Mouse (Mus musculus) stomach, embryonic 14.5 days (tissue): ENCODE results near the gene Psg16. TPM values are rescaled to one million over a fixed set of nuclear protein-coding genes. Genes with fewer than 3 reads are reported as not detected.
"Not testable (repeated sequence)": the region's sequence is repeated elsewhere in the genome, so short reads cannot be mapped to it uniquely, and the experiment has no call there.

ENCODE experiments used
- ATAC-seq: fragments of 200-750 bp; cut with Nextera tagmentation; 2 replicates; pipeline ENCODE4 v1.8.0; 2017; ENCODE audit warnings: low read depth, moderate TSS enrichment; ENCODE audit not compliant: insufficient number of reproducible peaks, insufficient read depth, low FRiP score
- H3K27ac ChIP-seq: fragments of 300-500 bp; sonication (generic); 2 replicates; pipeline ENCODE4 v1.5.1; 2014; ENCODE audit warnings: mild to moderate bottlenecking, low read length, moderate library complexity, mixed read lengths
- H3K27me3 ChIP-seq: fragments of 300-500 bp; sonication (generic); 2 replicates; pipeline ENCODE4 v1.6.1; 2014; ENCODE audit warnings: low read length, control low read depth, mixed read lengths; ENCODE audit not compliant: control insufficient read depth, insufficient read depth
- H3K36me3 ChIP-seq: fragments of 300-500 bp; sonication (generic); 2 replicates; pipeline ENCODE4 v1.6.1; 2014; ENCODE audit warnings: mild to moderate bottlenecking, control low read depth, low read length, moderate library complexity, mixed read lengths; ENCODE audit not compliant: control insufficient read depth, insufficient read depth
- H3K4me1 ChIP-seq: fragments of 300-500 bp; sonication (generic); 2 replicates; pipeline ENCODE4 v1.6.1; 2014; ENCODE audit warnings: low read length, control low read depth, mixed read lengths; ENCODE audit not compliant: control insufficient read depth, insufficient read depth
- H3K4me2 ChIP-seq: fragments of 300-500 bp; sonication (generic); replicated peaks from 2 replicates; pipeline ENCODE4 v1.6.1; 2014; ENCODE audit warnings: low read depth, low read length, control low read depth
- H3K4me3 ChIP-seq: fragments of 300-500 bp; sonication (generic); 2 replicates; pipeline ENCODE4 v1.5.1; 2014; ENCODE audit warnings: low read depth, low read length, control low read depth
- H3K9ac ChIP-seq: fragments of 300-500 bp; sonication (generic); replicated peaks from 2 replicates; pipeline ENCODE4 v1.6.1; 2014; ENCODE audit warnings: low read depth, mild to moderate bottlenecking, control low read depth, low read length, moderate library complexity, mixed read lengths
- H3K9me3 ChIP-seq: fragments of 300-500 bp; sonication (generic); 2 replicates; pipeline ENCODE4 v1.6.1; 2016; ENCODE audit warnings: low read depth, low read length, control low read depth; ENCODE audit not compliant: control insufficient read depth
- WGBS: fragments of 180-500 bp; shearing (Covaris S2); extraction: QIAGEN DNeasy Blood & Tissue Kit; methylation state at CpG from one replicate; pipeline ENCODE4 v1.1.7; 2014; 5-methylcytosine and 5-hydroxymethylcytosine counted together
- polyA plus RNA-seq: library from polyadenylated mRNA; unstranded; fragments of >200 nt; fragmentation: Nextera tagmentation; extraction: Ambion mirVana; gene quantifications from 2 replicates; pipeline ENCODE4 v1.2.1, GENCODE M21; 2014

Psg16 gene
- polyA plus RNA-seq, 1 experiment from 2014 or later, result 0.10 TPM

GRCm38 (mm10) chr7:17067651-17068050 lies 6.2 kb upstream of the Psg16 start:
- H3K4me2 ChIP-seq, H3K9ac ChIP-seq, H3K4me1 ChIP-seq, H3K36me3 ChIP-seq, H3K27me3 ChIP-seq, H3K9me3 ChIP-seq, H3K4me3 ChIP-seq, ATAC-seq, H3K27ac ChIP-seq: not testable (repeated sequence)
- 68% methylated on average over 5 of the region's 5 CpGs for WGBS

- no peaks in the 10 kb centered on the region for H3K27me3 ChIP-seq
- no peak overlapping the region for H3K27ac ChIP-seq
- H3K4me3 ChIP-seq, result no peak overlapping the region
- H3K9me3 ChIP-seq, result no peaks in the 10 kb centered on the region; the same call in 1 of the 2 replicates
- no peak for ATAC-seq
- H3K4me2 ChIP-seq, result no peak overlapping the region
- no peaks in the 10 kb centered on the region for H3K36me3 ChIP-seq
- WGBS, result 57% methylated on average over 5 of the region's 5 CpGs
- H3K9ac ChIP-seq, result no peak overlapping the region
- no peaks in the 10 kb centered on the region for H3K4me1 ChIP-seq
These were observed 332 bp upstream of the Psg16 start for GRCm38 (mm10) chr7:17073513-17073903.

GRCm38 (mm10) chr7:17076542-17076941 lies 2.7 kb downstream of the Psg16 start:
- Histone ChIP-seq H3K4me1 (no peaks in the 10 kb centered on the region), H3K9me3 (no peaks in the 10 kb centered on the region; the same call in 1 of the 2 replicates), H3K27ac (no peak overlapping the region), H3K4me3 (no peak overlapping the region), H3K36me3 (no peaks in the 10 kb centered on the region), H3K9ac (no peak overlapping the region), H3K27me3 (no peaks in the 10 kb centered on the region), H3K4me2 (no peak overlapping the region)
- ATAC-seq, result no peak
- WGBS, result 88% methylated on average over 1 of the region's 1 CpGs

- Histone ChIP-seq H3K36me3 (no peaks in the 10 kb centered on the region), H3K9me3 (no peaks in the 10 kb centered on the region; the same call in 1 of the 2 replicates), H3K4me1 (no peaks in the 10 kb centered on the region), H3K4me3 (no peak overlapping the region), H3K27ac (no peak overlapping the region), H3K4me2 (no peak overlapping the region), H3K27me3 (no peaks in the 10 kb centered on the region), H3K9ac (no peak overlapping the region)
- ATAC-seq, result no peak
- 79% methylated on average over 7 of the region's 7 CpGs for WGBS
These were observed 4.3 kb downstream of the Psg16 start for GRCm38 (mm10) chr7:17078076-17078654.

GRCm38 (mm10) chr7:17082766-17083165 lies 8.9 kb downstream of the Psg16 start:
- H3K27ac ChIP-seq, result no peak overlapping the region
- H3K36me3 ChIP-seq, result no peaks in the 10 kb centered on the region
- no peaks in the 10 kb centered on the region for H3K27me3 ChIP-seq
- no peak overlapping the region for H3K9ac ChIP-seq
- H3K4me1 ChIP-seq, result no peaks in the 10 kb centered on the region
- no peaks in the 10 kb centered on the region for H3K9me3 ChIP-seq
- no peak overlapping the region for H3K4me2 ChIP-seq
- no peak for ATAC-seq
- no peak overlapping the region for H3K4me3 ChIP-seq
- 80% methylated on average over 4 of the region's 4 CpGs for whole genome bisulfite sequencing

- no peak overlapping the region for H3K27ac ChIP-seq
- 80% methylated on average over 3 of the region's 3 CpGs for WGBS
These were observed 13.9 kb downstream of the Psg16 start for GRCm38 (mm10) chr7:17087731-17088130.

GRCm38 (mm10) chr7:17090058-17090585 lies 16.3 kb downstream of the Psg16 start:
- Histone ChIP-seq H3K9me3 (no peaks in the 10 kb centered on the region), H3K9ac (no peak overlapping the region), H3K4me1 (no peaks in the 10 kb centered on the region), H3K4me3 (no peak overlapping the region), H3K27ac (no peak overlapping the region), H3K27me3 (no peaks in the 10 kb centered on the region), H3K4me2 (no peak overlapping the region), H3K36me3 (no peaks in the 10 kb centered on the region)
- ATAC-seq, result no peak
- 55% methylated on average over 3 of the region's 3 CpGs for WGBS

More at GRCm38 (mm10) chr7:17087731-17088130, 13.9 kb downstream of the Psg16 start:
- Histone ChIP-seq H3K4me3 (no peak overlapping the region), H3K9me3 (no peaks in the 10 kb centered on the region), H3K27me3 (no peaks in the 10 kb centered on the region), H3K4me1 (no peaks in the 10 kb centered on the region), H3K9ac (no peak overlapping the region), H3K4me2 (no peak overlapping the region), H3K36me3 (no peaks in the 10 kb centered on the region)
- ATAC-seq, result no peak

- Histone ChIP-seq H3K36me3 (no peaks in the 10 kb centered on the region), H3K27me3 (no peaks in the 10 kb centered on the region), H3K4me1 (no peaks in the 10 kb centered on the region), H3K4me3 (no peak overlapping the region), H3K9ac (no peak overlapping the region), H3K9me3 (no peaks in the 10 kb centered on the region), H3K4me2 (no peak overlapping the region), H3K27ac (no peak overlapping the region)
- ATAC-seq, result no peak
- WGBS, result 7% methylated on average over 1 of the region's 1 CpGs
These were observed 17.4 kb downstream of the Psg16 start for GRCm38 (mm10) chr7:17091280-17091679.

GRCm38 (mm10) chr7:17101631-17102030 lies 27.8 kb downstream of the Psg16 start:
- not testable (repeated sequence) for H3K27ac ChIP-seq, H3K36me3 ChIP-seq, H3K27me3 ChIP-seq, H3K4me2 ChIP-seq, H3K9me3 ChIP-seq, H3K9ac ChIP-seq, H3K4me1 ChIP-seq, ATAC-seq, H3K4me3 ChIP-seq
- 88% methylated on average over 13 of the region's 13 CpGs for WGBS
